Mouse (Mus musculus): ENCODE measurements around the gene Synj2. TPM values are rescaled to one million over a fixed set of nuclear protein-coding genes. Genes with fewer than 3 reads are reported as not detected.

Gene Synj2
- polyA plus RNA-seq (2014; fragmentation: Nextera tagmentation; extraction: Ambion mirVana), result 1.3 and 1.9 TPM in 2 replicates

GRCm38 (mm10) chr17:5941230-5942043 is at the start of gene Synj2:
Gene Synj2 (plus strand): TSS chr17:5941280.
- Histone ChIP-seq H3K9me3 (ENCODE audit: control insufficient read depth, low read length) (no peaks in the 10 kb centered on the region), H3K27ac (no peak within 1 kb of the TSS), H3K4me2 (replicated peaks) (peak within 1 kb of the TSS; percentile 80), H3K9ac (peak within 1 kb of the TSS; percentile 57; the same call in 1 of the 2 replicates), H3K27me3 (ENCODE audit: control insufficient read depth, insufficient read depth, low read length) (peaks cover 25% of the 10 kb centered on the region), H3K36me3 (replicated peaks; ENCODE audit: control insufficient read depth, insufficient read depth) (no peaks in the 10 kb centered on the region), H3K4me3 (replicated peaks; ENCODE audit: low read length) (peak within 1 kb of the TSS; percentile 48), H3K4me1 (replicated peaks; ENCODE audit: control insufficient read depth, insufficient read depth, low read length) (no peaks in the 10 kb centered on the region; the same call in 1 of the 2 replicates)
- under 1% methylated on average over 36 of the region's 52 CpGs for WGBS
- DNase-seq (ENCODE audit: low spot score) (peak; percentile 41), ATAC-seq (ENCODE audit: low FRiP score) (peak; percentile 69; the same call in 1 of the 2 replicates)

- no peak for DNase-seq (ENCODE audit: low spot score)
- ATAC-seq (ENCODE audit: low FRiP score), result no peak
- Histone ChIP-seq H3K27me3 (ENCODE audit: control insufficient read depth, insufficient read depth, low read length) (no peaks in the 10 kb centered on the region), H3K4me3 (replicated peaks; ENCODE audit: low read length) (no peak overlapping the region), H3K9me3 (ENCODE audit: control insufficient read depth, low read length) (no peaks in the 10 kb centered on the region), H3K27ac (no peak overlapping the region), H3K4me2 (replicated peaks) (no peak overlapping the region), H3K4me1 (replicated peaks; ENCODE audit: control insufficient read depth, insufficient read depth, low read length) (no peaks in the 10 kb centered on the region; the same call in 1 of the 2 replicates), H3K9ac (no peak overlapping the region), H3K36me3 (replicated peaks; ENCODE audit: control insufficient read depth, insufficient read depth) (no peaks in the 10 kb centered on the region)
- WGBS, result 85% methylated on average over 9 of the region's 9 CpGs
Measured at GRCm38 (mm10) chr17:5891933-5892683, 49.0 kb upstream of the Synj2 start.

- no peaks in the 10 kb centered on the region for H3K27me3 ChIP-seq (ENCODE audit: control insufficient read depth, insufficient read depth, low read length)
- H3K9ac ChIP-seq, result no peak overlapping the region
- H3K9me3 ChIP-seq (ENCODE audit: control insufficient read depth, low read length), result no peaks in the 10 kb centered on the region
- H3K36me3 ChIP-seq (replicated peaks; ENCODE audit: control insufficient read depth, insufficient read depth), result no peaks in the 10 kb centered on the region
- ATAC-seq (ENCODE audit: low FRiP score), result no peak
- H3K4me1 ChIP-seq (replicated peaks; ENCODE audit: control insufficient read depth, insufficient read depth, low read length), result no peaks in the 10 kb centered on the region; the same call in 1 of the 2 replicates
- WGBS, result 19% methylated on average over 7 of the region's 7 CpGs
- no peak for DNase-seq (ENCODE audit: low spot score)
- H3K4me3 ChIP-seq (replicated peaks; ENCODE audit: low read length), result no peak overlapping the region
- no peak overlapping the region for H3K4me2 ChIP-seq (replicated peaks)
- H3K27ac ChIP-seq, result no peak overlapping the region
Measured at GRCm38 (mm10) chr17:5893092-5893491, 48.0 kb upstream of the Synj2 start.

- Histone ChIP-seq H3K36me3 (replicated peaks; ENCODE audit: control insufficient read depth, insufficient read depth) (no peaks in the 10 kb centered on the region), H3K9ac (no peak overlapping the region), H3K27ac (no peak overlapping the region), H3K27me3 (ENCODE audit: control insufficient read depth, insufficient read depth, low read length) (no peaks in the 10 kb centered on the region), H3K4me2 (replicated peaks) (no peak overlapping the region), H3K9me3 (ENCODE audit: control insufficient read depth, low read length) (no peaks in the 10 kb centered on the region), H3K4me1 (replicated peaks; ENCODE audit: control insufficient read depth, insufficient read depth, low read length) (no peaks in the 10 kb centered on the region; the same call in 1 of the 2 replicates), H3K4me3 (replicated peaks; ENCODE audit: low read length) (no peak overlapping the region)
- DNase-seq (ENCODE audit: low spot score) (no peak), ATAC-seq (ENCODE audit: low FRiP score) (no peak)
- 73% methylated on average over 7 of the region's 7 CpGs for WGBS
Measured at GRCm38 (mm10) chr17:5893574-5894148, 47.4 kb upstream of the Synj2 start.

GRCm38 (mm10) chr17:5896066-5896465 is 45.0 kb upstream of the Synj2 start:
- Histone ChIP-seq H3K9ac (no peak overlapping the region), H3K9me3 (ENCODE audit: control insufficient read depth, low read length) (no peaks in the 10 kb centered on the region), H3K4me2 (replicated peaks) (no peak overlapping the region), H3K36me3 (replicated peaks; ENCODE audit: control insufficient read depth, insufficient read depth) (0 out of 2 replicates have a peak, but pooled peaks cover 8% of the 10 kb centered on the region), H3K4me1 (replicated peaks; ENCODE audit: control insufficient read depth, insufficient read depth, low read length) (no peaks in the 10 kb centered on the region; the same call in 1 of the 2 replicates), H3K27me3 (ENCODE audit: control insufficient read depth, insufficient read depth, low read length) (no peaks in the 10 kb centered on the region), H3K4me3 (replicated peaks; ENCODE audit: low read length) (no peak overlapping the region), H3K27ac (no peak overlapping the region)
- whole genome bisulfite sequencing, result 80% methylated on average over 4 of the region's 4 CpGs
- DNase-seq (ENCODE audit: low spot score), result no peak
- no peak for ATAC-seq (ENCODE audit: low FRiP score)

- Histone ChIP-seq H3K4me1 (replicated peaks; ENCODE audit: control insufficient read depth, insufficient read depth, low read length) (no peaks in the 10 kb centered on the region; the same call in 1 of the 2 replicates), H3K36me3 (replicated peaks; ENCODE audit: control insufficient read depth, insufficient read depth) (0 out of 2 replicates have a peak, but pooled peaks cover 8% of the 10 kb centered on the region), H3K27me3 (ENCODE audit: control insufficient read depth, insufficient read depth, low read length) (no peaks in the 10 kb centered on the region), H3K27ac (no peak overlapping the region), H3K9ac (no peak overlapping the region), H3K4me2 (replicated peaks) (no peak overlapping the region), H3K9me3 (ENCODE audit: control insufficient read depth, low read length) (no peaks in the 10 kb centered on the region), H3K4me3 (replicated peaks; ENCODE audit: low read length) (no peak overlapping the region)
- no peak for ATAC-seq (ENCODE audit: low FRiP score)
- 93% methylated on average over 7 of the region's 7 CpGs for WGBS
- DNase-seq (ENCODE audit: low spot score), result no peak
Measured at GRCm38 (mm10) chr17:5896607-5897006, 44.5 kb upstream of the Synj2 start.

GRCm38 (mm10) chr17:5897326-5898200 is 43.5 kb upstream of the Synj2 start:
- no peak overlapping the region for H3K9ac ChIP-seq
- ATAC-seq (ENCODE audit: low FRiP score) (no peak), DNase-seq (ENCODE audit: low spot score) (no peak)
- H3K4me1 ChIP-seq (replicated peaks; ENCODE audit: control insufficient read depth, insufficient read depth, low read length), result no peaks in the 10 kb centered on the region; the same call in 1 of the 2 replicates
- WGBS, result 94% methylated on average over 17 of the region's 17 CpGs
- no peak overlapping the region for H3K4me2 ChIP-seq (replicated peaks)
- 0 out of 2 replicates have a peak, but pooled peaks cover 14% of the 10 kb centered on the region for H3K36me3 ChIP-seq (replicated peaks; ENCODE audit: control insufficient read depth, insufficient read depth)
- H3K9me3 ChIP-seq (ENCODE audit: control insufficient read depth, low read length), result no peaks in the 10 kb centered on the region
- no peak overlapping the region for H3K4me3 ChIP-seq (replicated peaks; ENCODE audit: low read length)
- H3K27ac ChIP-seq, result no peak overlapping the region
- no peaks in the 10 kb centered on the region for H3K27me3 ChIP-seq (ENCODE audit: control insufficient read depth, insufficient read depth, low read length)

- Histone ChIP-seq H3K4me1 (replicated peaks; ENCODE audit: control insufficient read depth, insufficient read depth, low read length) (no peaks in the 10 kb centered on the region), H3K9me3 (ENCODE audit: control insufficient read depth, low read length) (no peaks in the 10 kb centered on the region), H3K36me3 (replicated peaks; ENCODE audit: control insufficient read depth, insufficient read depth) (peaks cover 14% of the 10 kb centered on the region; the same call in 1 of the 2 replicates), H3K4me3 (replicated peaks; ENCODE audit: low read length) (no peak overlapping the region), H3K27ac (no peak overlapping the region), H3K9ac (no peak overlapping the region), H3K4me2 (replicated peaks) (no peak overlapping the region), H3K27me3 (ENCODE audit: control insufficient read depth, insufficient read depth, low read length) (no peaks in the 10 kb centered on the region)
- DNase-seq (ENCODE audit: low spot score) (no peak), ATAC-seq (ENCODE audit: low FRiP score) (no peak)
- WGBS, result 92% methylated on average over 6 of the region's 6 CpGs
Measured at GRCm38 (mm10) chr17:5899251-5899650, 41.8 kb upstream of the Synj2 start.
